Mouse (Mus musculus) bone marrow, adult 2 months (tissue): ENCODE results near the gene Zfp39. TPM values are rescaled to one million over a fixed set of nuclear protein-coding genes. Genes with fewer than 3 reads are reported as not detected.

Source experiments
- H3K27ac ChIP-seq: fragments of 200-500 bp; 2 replicates; pipeline ENCODE4 v1.5.1; 2012; ENCODE audit warnings: low read depth, mild to moderate bottlenecking, control low read depth, inconsistent platforms, low read length; ENCODE audit not compliant: control insufficient read depth, poor library complexity, insufficient read depth
- H3K4me1 ChIP-seq: fragments of 200-500 bp; 2 replicates; pipeline ENCODE4 v1.6.1; 2011; ENCODE audit warnings: low read length; ENCODE audit not compliant: control insufficient read depth, insufficient read depth
- H3K4me3 ChIP-seq: fragments of 200-500 bp; replicated peaks from 2 replicates; pipeline ENCODE3; 2011; ENCODE audit warnings: mild to moderate bottlenecking, low read depth, low read length, control low read depth; ENCODE audit not compliant: control insufficient read depth
- CTCF ChIP-seq: fragments of 200-500 bp; IDR thresholded peaks from 2 replicates; pipeline ENCODE4 v1.5.1; 2011; ENCODE audit warnings: low read length, control low read depth; ENCODE audit not compliant: control insufficient read depth, insufficient read depth
- POLR2A ChIP-seq: fragments of 200-500 bp; IDR thresholded peaks from 2 replicates; pipeline ENCODE4 v1.6.1; 2011; ENCODE audit warnings: low read depth, mild to moderate bottlenecking, control low read depth, low read length, borderline replicate concordance; ENCODE audit not compliant: control insufficient read depth
- WGBS: fragments of 180-500 bp; shearing (Covaris S2); methylation state at CpG from one replicate; pipeline ENCODE4 v1.1.7; 2018; 5-methylcytosine and 5-hydroxymethylcytosine counted together
- polyA plus RNA-seq: library from polyadenylated mRNA; stranded (reverse); fragments of >200 nt; gene quantifications from 2 replicates; pipeline ENCODE4 v1.2.4, GENCODE M21; 2011; ENCODE audit warnings: low replicate concordance; ENCODE audit not compliant: missing spikeins, insufficient read depth, insufficient read length

Gene Zfp39
- polyA plus RNA-seq, 1 experiment, result 8.4 TPM

DNA sequence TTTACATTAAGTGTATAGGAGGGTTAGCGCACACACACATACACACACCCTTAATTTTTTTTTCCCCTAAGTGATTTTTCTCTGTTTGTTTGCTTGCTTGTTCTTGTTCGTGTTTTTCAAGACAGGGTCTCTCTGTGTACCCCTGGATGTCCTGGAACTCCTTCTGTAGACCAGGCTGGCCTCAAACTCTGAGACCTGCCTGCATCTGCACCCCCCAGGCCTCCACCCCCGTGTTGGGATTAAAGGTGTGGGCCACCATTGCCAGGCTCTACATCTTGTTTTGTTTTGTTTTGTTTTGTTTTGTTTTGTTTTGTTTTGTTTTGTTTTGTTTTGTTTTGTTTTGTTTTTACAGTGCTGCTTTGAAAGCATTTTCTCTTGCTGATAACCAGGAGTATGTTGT is 43.3 kb upstream of the Zfp39 start:
- H3K4me1 ChIP-seq, result no peaks in the 10 kb centered on the region
- 81% methylated on average over 3 of the region's 3 CpGs for WGBS
- H3K4me3 ChIP-seq, result no peak overlapping the region
- no peak overlapping the region for H3K27ac ChIP-seq
- TF ChIP-seq POLR2A, result no peak
- no peak for TF ChIP-seq CTCF

GRCm38 (mm10) chr11:58944136-58944535 is 40.1 kb upstream of the Zfp39 start:
- no peak overlapping the region for H3K4me3 ChIP-seq
- H3K27ac ChIP-seq, result no peak overlapping the region
- TF ChIP-seq POLR2A (no peak), CTCF (no peak)
- 81% methylated on average over 5 of the region's 5 CpGs for WGBS
- H3K4me1 ChIP-seq, result no peaks in the 10 kb centered on the region

DNA sequence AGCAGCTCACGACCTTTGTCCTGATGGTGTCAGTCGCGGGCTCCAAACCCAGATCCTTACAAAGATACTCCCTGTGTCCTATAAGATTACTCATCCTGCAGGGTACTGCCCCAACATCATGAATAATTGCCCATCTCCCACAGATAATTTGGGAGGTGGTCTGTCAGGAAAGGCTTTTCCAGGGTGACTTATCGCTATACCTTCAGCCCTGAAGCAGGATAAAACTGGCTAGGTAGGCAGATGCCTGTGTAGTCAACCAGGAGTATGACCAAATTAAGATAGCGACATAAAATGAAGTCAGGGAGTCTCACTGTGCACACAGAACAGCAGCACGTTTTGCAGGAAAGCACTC is 35.0 kb upstream of the Zfp39 start:
- peak overlapping the region; percentile 77 for H3K4me3 ChIP-seq
- TF ChIP-seq POLR2A (no peak), CTCF (no peak)
- H3K4me1 ChIP-seq, result no peaks in the 10 kb centered on the region; the same call in 1 of the 2 replicates
- WGBS, result 27% methylated on average over 6 of the region's 6 CpGs
- no peak overlapping the region for H3K27ac ChIP-seq

DNA sequence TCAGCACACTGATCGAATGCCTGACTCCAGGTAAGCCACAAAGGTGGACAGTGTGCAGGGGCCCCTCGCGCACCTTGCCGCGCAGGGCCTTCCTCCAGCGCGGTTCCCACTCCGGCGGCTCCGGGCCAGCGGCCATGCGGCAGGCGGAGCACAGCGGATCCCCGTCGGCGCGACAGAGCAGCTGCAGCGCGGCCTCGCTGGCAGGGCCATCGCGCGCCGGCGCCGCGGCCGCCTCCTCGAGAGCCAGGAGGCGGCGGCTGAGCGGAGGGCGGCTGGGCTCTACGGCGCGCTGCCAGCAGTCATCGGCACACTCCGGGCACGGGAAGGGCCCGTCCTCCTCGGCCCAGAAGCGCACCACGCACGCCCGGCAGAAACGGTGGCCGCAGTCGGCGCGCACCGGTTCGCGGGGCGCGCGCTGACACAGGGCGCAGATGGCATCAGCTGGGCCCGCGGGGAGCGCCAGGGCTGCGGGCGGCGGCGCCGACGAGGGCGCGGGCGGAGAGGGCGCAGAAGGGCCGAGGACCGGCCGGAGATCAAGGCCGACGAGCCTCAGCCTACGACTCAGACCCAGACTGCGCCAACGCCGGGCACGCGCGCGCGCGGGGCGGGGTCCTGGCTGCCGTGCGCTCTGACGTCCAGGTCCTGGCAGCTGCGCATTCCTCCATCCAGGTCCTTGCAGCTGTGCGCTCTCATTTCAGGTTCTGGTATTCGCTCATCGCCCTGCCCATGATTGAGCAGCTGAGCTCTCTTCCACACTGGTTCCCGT is 34.5 kb upstream of the Zfp39 start, which contains the start of gene Rnf187:
Rnf187 (minus strand) TSS at position 595 of the 766 bp plus-strand sequence.
- TF ChIP-seq CTCF (no peak), POLR2A (peak; percentile 95)
- H3K4me1 ChIP-seq, result no peaks in the 10 kb centered on the region; the same call in 1 of the 2 replicates
- peak within 1 kb of the TSS; percentile 77 for H3K4me3 ChIP-seq
- WGBS, result under 1% methylated on average over 95 of the region's 95 CpGs
- peak within 1 kb of the TSS; percentile 95 for H3K27ac ChIP-seq

GRCm38 (mm10) chr11:58937909-58938308 is 33.9 kb upstream of the Zfp39 start:
- no peak for TF ChIP-seq CTCF
- TF ChIP-seq POLR2A, result no peak

DNA sequence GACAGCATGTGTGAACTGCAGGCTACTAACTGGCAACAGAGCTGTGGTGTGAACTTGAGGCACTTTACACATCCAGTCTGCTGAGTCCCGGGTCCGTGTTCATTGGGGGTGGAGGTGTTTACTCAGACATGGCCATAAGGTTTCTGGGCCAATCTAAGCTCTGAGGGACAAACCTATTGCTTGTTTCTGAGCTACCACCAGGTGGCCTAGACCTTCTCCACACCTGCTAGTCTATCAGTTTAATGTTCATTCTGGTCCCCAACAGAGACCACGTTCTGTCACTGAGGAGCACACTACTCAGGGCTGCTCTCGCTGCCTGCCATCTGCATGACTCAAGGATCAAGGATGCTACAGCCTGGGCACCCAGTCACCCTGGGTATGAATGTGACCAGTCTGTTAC is 27.6 kb upstream of the Zfp39 start:
- no peaks in the 10 kb centered on the region; the same call in 1 of the 2 replicates for H3K4me1 ChIP-seq
- no peak overlapping the region for H3K4me3 ChIP-seq
- TF ChIP-seq POLR2A (no peak), CTCF (no peak)
- H3K27ac ChIP-seq, result no peak overlapping the region
- WGBS, result 66% methylated on average over 4 of the region's 4 CpGs

More at GRCm38 (mm10) chr11:58937909-58938308, 33.9 kb upstream of the Zfp39 start:
- WGBS, result 4% methylated on average over 13 of the region's 13 CpGs
- peak overlapping the region; percentile 77 for H3K4me3 ChIP-seq
- H3K4me1 ChIP-seq, result no peaks in the 10 kb centered on the region; the same call in 1 of the 2 replicates
- peak overlapping the region; percentile 95; the same call in 1 of the 2 replicates for H3K27ac ChIP-seq

DNA sequence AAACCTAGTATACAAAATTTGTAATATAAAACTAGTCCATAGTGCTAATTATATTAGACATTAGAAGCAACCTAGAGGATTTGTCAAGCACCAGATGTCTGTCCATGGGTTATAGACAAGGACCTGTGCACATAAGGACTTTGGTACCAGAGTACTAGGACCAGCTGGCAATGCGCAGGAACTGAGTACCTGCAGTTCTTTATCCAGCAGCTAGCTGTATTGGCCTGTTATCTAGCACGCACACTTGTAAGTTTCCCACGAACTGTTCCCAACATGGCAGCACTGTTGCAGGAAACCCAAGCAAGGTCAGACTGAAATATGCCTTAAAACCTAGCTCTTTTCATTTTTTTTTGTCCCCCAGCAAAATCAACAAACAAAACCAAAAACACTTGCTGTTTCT is 26.2 kb upstream of the Zfp39 start:
- TF ChIP-seq CTCF (no peak), POLR2A (no peak)
- H3K4me3 ChIP-seq, result no peak overlapping the region
- 58% methylated on average over 3 of the region's 3 CpGs for WGBS
- H3K4me1 ChIP-seq, result no peaks in the 10 kb centered on the region; the same call in 1 of the 2 replicates
- no peak overlapping the region for H3K27ac ChIP-seq

DNA sequence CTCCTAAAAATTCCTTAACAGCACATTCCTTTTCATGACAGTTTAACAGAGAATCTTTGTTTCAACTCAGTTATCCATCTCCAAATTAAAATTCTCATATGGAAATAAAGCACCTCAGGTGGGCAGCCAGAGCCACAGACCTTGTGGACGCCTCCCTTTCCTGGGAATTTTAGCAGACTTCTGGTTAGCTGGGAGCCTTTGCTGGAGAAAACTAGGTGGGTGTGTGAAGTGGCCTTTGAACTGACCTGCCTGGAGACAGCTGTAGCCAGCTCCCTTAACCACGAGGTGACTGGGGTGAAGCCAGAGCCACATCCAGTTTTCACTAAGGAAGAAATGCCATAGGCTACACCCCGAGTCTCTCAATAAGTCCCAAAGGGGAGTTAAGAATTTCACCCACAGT is 25.6 kb upstream of the Zfp39 start:
- Histone ChIP-seq H3K27ac (peak overlapping the region; percentile 36; the same call in 1 of the 2 replicates), H3K4me3 (no peak overlapping the region), H3K4me1 (no peaks in the 10 kb centered on the region; the same call in 1 of the 2 replicates)
- TF ChIP-seq CTCF, result no peak
- no peak for TF ChIP-seq POLR2A
- 67% methylated on average over 3 of the region's 3 CpGs for WGBS
